Mouse (Mus musculus) intestine, embryonic 15.5 days (tissue): Measurements from ENCODE around the gene Gm45711. TPM values are rescaled to one million over a fixed set of nuclear protein-coding genes. Genes with fewer than 3 reads are reported as not detected.

ENCODE experiments used
- ATAC-seq: fragments of 200-750 bp; cut with Nextera tagmentation; 2 replicates; pipeline ENCODE4 v1.8.0; 2017; ENCODE audit warnings: moderate TSS enrichment, moderate library complexity
- H3K27ac ChIP-seq: fragments of 300-500 bp; sonication (generic); 2 replicates; pipeline ENCODE4 v1.5.1; 2015; ENCODE audit warnings: mild to moderate bottlenecking, inconsistent platforms
- H3K27me3 ChIP-seq: fragments of 300-500 bp; sonication (generic); replicated peaks from 2 replicates; pipeline ENCODE4 v1.6.1; 2015; ENCODE audit warnings: inconsistent platforms
- H3K36me3 ChIP-seq: fragments of 300-500 bp; sonication (generic); 2 replicates; pipeline ENCODE4 v1.6.1; 2015; ENCODE audit warnings: inconsistent platforms
- H3K4me1 ChIP-seq: fragments of 300-500 bp; sonication (generic); replicated peaks from 2 replicates; pipeline ENCODE4 v1.6.1; 2015; ENCODE audit warnings: inconsistent platforms
- H3K4me2 ChIP-seq: fragments of 300-500 bp; sonication (generic); replicated peaks from 2 replicates; pipeline ENCODE4 v1.6.1; 2015; ENCODE audit warnings: mild to moderate bottlenecking, inconsistent platforms
- H3K4me3 ChIP-seq: fragments of 300-500 bp; sonication (generic); replicated peaks from 2 replicates; pipeline ENCODE4 v1.5.1; 2015; ENCODE audit warnings: inconsistent platforms
- H3K9ac ChIP-seq: fragments of 300-500 bp; sonication (generic); 2 replicates; pipeline ENCODE4 v1.6.1; 2015; ENCODE audit warnings: inconsistent platforms
- H3K9me3 ChIP-seq: fragments of 300-500 bp; sonication (generic); 2 replicates; pipeline ENCODE4 v1.6.1; 2016; ENCODE audit warnings: inconsistent platforms
- WGBS: fragments of 180-500 bp; shearing (Covaris S2); methylation state at CpG from one replicate; pipeline ENCODE4 v1.1.7; 2015; 5-methylcytosine and 5-hydroxymethylcytosine counted together
- polyA plus RNA-seq: library from polyadenylated mRNA; unstranded; fragments of >200 nt; fragmentation: Nextera tagmentation; extraction: Ambion mirVana; gene quantifications from 2 replicates; pipeline ENCODE4 v1.2.1, GENCODE M21; 2015

The Gm45711 gene
- polyA plus RNA-seq, 1 experiment from 2014 or later, result not detected

DNA sequence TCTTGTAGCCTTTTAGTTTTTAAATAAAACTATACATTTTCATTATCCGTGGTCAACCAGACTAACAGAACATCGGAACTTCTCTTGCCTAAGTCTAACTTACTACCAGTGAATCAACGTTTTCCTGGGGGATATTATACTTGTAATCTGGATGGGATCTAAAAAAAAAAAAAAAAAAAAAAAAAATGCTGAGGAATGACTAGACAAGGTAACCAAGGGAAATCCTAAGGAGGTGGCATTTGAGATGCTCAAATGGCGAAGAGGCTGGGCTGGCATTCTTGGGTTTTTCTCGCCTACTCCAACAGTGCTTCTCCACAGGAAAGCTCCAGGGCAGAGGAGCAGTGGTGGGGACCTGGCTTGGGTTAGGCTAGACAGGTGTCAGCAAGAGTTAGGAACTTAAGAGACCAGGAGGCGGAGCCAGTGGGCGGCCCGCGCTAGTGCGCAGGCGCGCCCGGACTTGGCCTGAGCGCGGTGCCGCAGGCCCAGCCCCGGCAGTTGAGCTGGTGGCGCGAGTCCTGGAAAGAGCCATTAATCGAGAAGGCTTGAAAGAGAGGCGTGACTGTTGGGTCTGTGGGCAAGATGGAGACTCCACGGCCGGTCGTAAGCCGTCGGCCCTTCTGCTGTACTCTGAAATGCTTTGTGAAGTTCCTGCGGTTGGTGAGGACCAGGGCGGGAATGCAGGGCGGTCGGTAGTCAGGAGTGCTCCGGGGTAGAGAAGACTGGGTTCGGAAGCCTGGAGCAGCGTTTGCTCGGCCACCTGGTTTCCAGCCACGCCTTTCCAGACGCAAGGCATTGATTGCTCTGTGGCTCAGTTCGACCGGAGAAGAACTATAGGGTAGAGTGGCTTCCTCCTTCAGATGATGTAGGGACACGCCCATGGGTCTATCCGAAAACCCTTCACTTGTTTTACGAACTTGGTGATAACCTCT is 59.2 kb downstream of the Gm45711 start, which contains the start of gene Cklf:
Gene Cklf, plus strand, starts transcription at position 423 of the 929 bp plus-strand sequence.
- Histone ChIP-seq H3K27me3 (no peaks in the 10 kb centered on the region), H3K9ac (peak within 1 kb of the TSS; percentile 70), H3K4me3 (peak within 1 kb of the TSS; percentile 60), H3K36me3 (no peaks in the 10 kb centered on the region), H3K4me2 (peak within 1 kb of the TSS; percentile 75), H3K4me1 (peaks cover 12% of the 10 kb centered on the region), H3K9me3 (no peaks in the 10 kb centered on the region), H3K27ac (peak within 1 kb of the TSS; percentile 89)
- peak; percentile 90 for ATAC-seq
- 3% methylated on average over 41 of the region's 41 CpGs for WGBS

DNA sequence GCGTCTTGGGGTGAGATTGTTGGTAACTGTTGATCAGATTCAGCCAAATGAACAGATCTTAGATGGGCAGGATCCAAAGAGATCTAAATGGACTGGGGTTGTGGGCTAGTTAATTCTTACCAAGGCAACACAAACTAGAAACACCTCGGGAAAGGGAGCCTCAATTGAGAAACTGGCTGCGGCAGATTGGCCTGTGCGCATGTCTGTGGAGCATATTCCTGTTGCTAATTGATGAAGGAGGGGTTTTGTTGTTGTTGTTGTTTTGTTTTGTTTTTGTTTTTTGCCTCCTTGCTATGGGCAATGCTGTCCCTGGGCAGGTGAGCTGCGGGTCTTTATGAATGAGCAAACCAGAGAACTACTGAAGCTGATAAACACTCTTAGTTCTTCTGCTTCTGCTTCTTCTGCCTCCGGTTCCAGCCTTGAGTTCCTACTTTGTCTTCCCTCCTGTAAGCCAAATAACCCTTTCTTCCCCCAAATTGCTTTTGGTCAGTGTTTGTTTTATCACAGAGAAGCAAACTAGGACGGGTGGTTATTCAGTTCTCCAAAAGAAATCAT is 60.4 kb downstream of the Gm45711 start:
- WGBS, result 82% methylated on average over 7 of the region's 7 CpGs
- no peak for ATAC-seq
- no peaks in the 10 kb centered on the region for H3K27me3 ChIP-seq
- no peak overlapping the region for H3K4me2 ChIP-seq
- no peaks in the 10 kb centered on the region for H3K36me3 ChIP-seq
- no peak overlapping the region for H3K27ac ChIP-seq
- no peaks in the 10 kb centered on the region for H3K9me3 ChIP-seq
- no peak overlapping the region for H3K4me3 ChIP-seq
- H3K4me1 ChIP-seq, result peaks cover 12% of the 10 kb centered on the region
- H3K9ac ChIP-seq, result no peak overlapping the region

GRCm38 (mm10) chr8:104248276-104248675 is 61.6 kb downstream of the Gm45711 start, which contains the start of gene Tk2:
Tk2 (minus strand) TSS chr8:104248558.
- H3K4me2 ChIP-seq, result peak within 1 kb of the TSS; percentile 84

GRCm38 (mm10) chr8:104247908-104248275 is 62.0 kb downstream of the Gm45711 start:
- no peak overlapping the region for H3K27ac ChIP-seq
- H3K4me1 ChIP-seq, result peaks cover 12% of the 10 kb centered on the region
- peak overlapping the region; percentile 84 for H3K9ac ChIP-seq
- peak; percentile 36 for ATAC-seq
- H3K36me3 ChIP-seq, result no peaks in the 10 kb centered on the region; the same call in 1 of the 2 replicates
- peak overlapping the region; percentile 84 for H3K4me2 ChIP-seq
- no peaks in the 10 kb centered on the region for H3K9me3 ChIP-seq
- H3K4me3 ChIP-seq, result peak overlapping the region; percentile 90
- WGBS, result 4% methylated on average over 11 of the region's 11 CpGs
- H3K27me3 ChIP-seq, result no peaks in the 10 kb centered on the region

More at GRCm38 (mm10) chr8:104248276-104248675, 61.6 kb downstream of the Gm45711 start, which contains the start of gene Tk2:
- no peaks in the 10 kb centered on the region for H3K36me3 ChIP-seq
- 0 out of 2 replicates have a peak within 1 kb of the TSS, but pooled peaks have one; percentile 52 for H3K27ac ChIP-seq
- H3K9ac ChIP-seq, result peak within 1 kb of the TSS; percentile 84
- ATAC-seq, result peak; percentile 89
- peaks cover 12% of the 10 kb centered on the region for H3K4me1 ChIP-seq
- peak within 1 kb of the TSS; percentile 90 for H3K4me3 ChIP-seq
- under 1% methylated on average over 28 of the region's 28 CpGs for WGBS
- H3K9me3 ChIP-seq, result no peaks in the 10 kb centered on the region
- no peaks in the 10 kb centered on the region for H3K27me3 ChIP-seq

DNA sequence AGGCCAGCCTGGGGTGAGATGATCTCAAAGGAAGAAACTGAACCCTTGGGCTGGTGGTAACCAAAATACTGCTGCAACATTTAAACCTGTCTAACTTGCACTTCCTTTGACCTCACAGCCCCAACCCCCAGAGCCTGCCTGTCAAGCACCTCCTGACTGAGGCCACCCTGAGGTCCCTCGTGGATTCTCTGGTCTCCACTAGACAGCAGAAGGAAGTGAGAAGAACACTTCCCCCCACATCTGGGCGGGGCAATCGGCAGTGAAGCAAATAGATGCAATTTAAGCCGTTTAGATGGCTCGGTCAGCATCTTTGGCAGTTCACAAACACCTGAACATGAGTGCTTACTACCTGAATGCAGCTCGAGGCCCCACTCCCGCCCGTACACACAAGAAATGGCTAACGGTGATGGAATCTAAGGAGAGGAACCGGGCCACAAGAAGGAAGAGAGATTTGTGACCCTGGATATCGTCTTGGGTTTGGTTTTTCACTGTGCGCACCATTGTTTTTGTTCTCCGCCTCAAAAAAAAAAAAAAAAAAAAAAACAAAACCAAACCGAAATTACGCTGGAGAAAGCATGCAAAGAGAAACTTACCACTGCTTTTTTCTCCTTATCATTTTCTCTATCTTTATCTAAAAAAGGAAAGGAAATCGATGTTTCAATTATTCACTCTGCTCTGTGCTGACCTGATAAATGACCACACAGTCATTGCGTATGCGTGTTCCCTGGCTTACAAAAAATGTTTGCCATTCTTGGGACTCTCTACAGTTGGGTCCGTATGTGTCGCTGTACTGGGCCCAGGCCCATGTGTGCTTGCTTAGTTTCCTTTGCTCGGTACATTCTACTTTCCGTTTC is 62.6 kb downstream of the Gm45711 start:
- Histone ChIP-seq H3K4me1 (peaks cover 12% of the 10 kb centered on the region), H3K27ac (0 out of 2 replicates have a peak overlapping the region, but pooled peaks have one; percentile 6), H3K27me3 (no peaks in the 10 kb centered on the region), H3K4me3 (peak overlapping the region; percentile 90), H3K36me3 (no peaks in the 10 kb centered on the region; the same call in 1 of the 2 replicates), H3K9me3 (no peaks in the 10 kb centered on the region), H3K9ac (peak overlapping the region; percentile 84), H3K4me2 (peak overlapping the region; percentile 84)
- no peak for ATAC-seq
- WGBS, result 62% methylated on average over 22 of the region's 22 CpGs

- H3K9ac ChIP-seq, result no peak overlapping the region
- WGBS, result 81% methylated on average over 4 of the region's 4 CpGs
- 0 out of 2 replicates have a peak overlapping the region, but pooled peaks have one; percentile 3 for H3K4me2 ChIP-seq
- ATAC-seq, result no peak
- H3K36me3 ChIP-seq, result peaks cover 2% of the 10 kb centered on the region; the same call in 1 of the 2 replicates
- 0 out of 2 replicates have a peak overlapping the region, but pooled peaks have one; percentile 6 for H3K27ac ChIP-seq
- H3K27me3 ChIP-seq, result no peaks in the 10 kb centered on the region
- no peak overlapping the region for H3K4me3 ChIP-seq
- no peaks in the 10 kb centered on the region for H3K9me3 ChIP-seq
- H3K4me1 ChIP-seq, result peaks cover 12% of the 10 kb centered on the region
Observed at GRCm38 (mm10) chr8:104246621-104247020, 63.3 kb downstream of the Gm45711 start.

GRCm38 (mm10) chr8:104242038-104242644 is 67.7 kb downstream of the Gm45711 start:
- H3K27ac ChIP-seq, result no peak overlapping the region
- no peak overlapping the region for H3K9ac ChIP-seq
- ATAC-seq, result 0 out of 2 replicates have a peak, but pooled peaks have one; percentile 8
- peaks cover 5% of the 10 kb centered on the region; the same call in 1 of the 2 replicates for H3K4me1 ChIP-seq
- H3K36me3 ChIP-seq, result peaks cover 19% of the 10 kb centered on the region; the same call in 1 of the 2 replicates
- no peak overlapping the region for H3K4me2 ChIP-seq
- H3K9me3 ChIP-seq, result no peaks in the 10 kb centered on the region
- 69% methylated on average over 12 of the region's 12 CpGs for WGBS
- no peaks in the 10 kb centered on the region for H3K27me3 ChIP-seq
- H3K4me3 ChIP-seq, result no peak overlapping the region

- no peaks in the 10 kb centered on the region for H3K4me1 ChIP-seq
- H3K4me2 ChIP-seq, result no peak overlapping the region
- no peak overlapping the region for H3K27ac ChIP-seq
- H3K27me3 ChIP-seq, result no peaks in the 10 kb centered on the region
- peaks cover 30% of the 10 kb centered on the region; the same call in 1 of the 2 replicates for H3K36me3 ChIP-seq
- H3K4me3 ChIP-seq, result no peak overlapping the region
- 80% methylated on average over 10 of the region's 10 CpGs for WGBS
- H3K9me3 ChIP-seq, result no peaks in the 10 kb centered on the region
- H3K9ac ChIP-seq, result no peak overlapping the region
- ATAC-seq, result no peak
Observed at GRCm38 (mm10) chr8:104239418-104239861, 70.4 kb downstream of the Gm45711 start.

DNA sequence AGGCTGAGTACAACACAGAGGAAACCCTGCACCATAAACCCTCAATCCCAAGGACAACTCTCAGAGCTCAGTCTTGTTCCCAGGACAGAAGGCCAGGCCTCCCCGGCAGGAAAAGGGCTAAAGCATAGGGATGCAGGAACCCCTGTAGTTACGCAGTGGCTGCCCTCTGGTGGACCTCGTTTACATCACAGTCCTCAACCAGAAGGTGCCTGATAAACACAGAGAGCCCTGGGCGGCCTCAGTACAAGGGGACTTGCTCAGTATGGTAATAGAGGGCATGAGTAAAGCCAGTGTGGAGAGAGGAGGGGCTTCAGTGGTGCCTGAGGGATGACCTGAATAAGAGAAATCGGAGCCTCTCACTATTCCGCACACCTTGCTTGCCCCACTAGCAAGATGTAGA is 75.3 kb downstream of the Gm45711 start:
- Histone ChIP-seq H3K9me3 (no peaks in the 10 kb centered on the region), H3K4me1 (no peaks in the 10 kb centered on the region), H3K4me2 (no peak overlapping the region), H3K36me3 (peaks cover 34% of the 10 kb centered on the region; the same call in 1 of the 2 replicates), H3K27me3 (no peaks in the 10 kb centered on the region), H3K27ac (no peak overlapping the region), H3K9ac (no peak overlapping the region), H3K4me3 (no peak overlapping the region)
- 49% methylated on average over 6 of the region's 6 CpGs for WGBS
- peak; percentile 17; the same call in 1 of the 2 replicates for ATAC-seq

- Histone ChIP-seq H3K36me3 (peaks cover 30% of the 10 kb centered on the region), H3K4me2 (no peak overlapping the region)
- 95% methylated on average over 5 of the region's 5 CpGs for WGBS
Observed at GRCm38 (mm10) chr8:104232919-104233318, 77.0 kb downstream of the Gm45711 start.

DNA sequence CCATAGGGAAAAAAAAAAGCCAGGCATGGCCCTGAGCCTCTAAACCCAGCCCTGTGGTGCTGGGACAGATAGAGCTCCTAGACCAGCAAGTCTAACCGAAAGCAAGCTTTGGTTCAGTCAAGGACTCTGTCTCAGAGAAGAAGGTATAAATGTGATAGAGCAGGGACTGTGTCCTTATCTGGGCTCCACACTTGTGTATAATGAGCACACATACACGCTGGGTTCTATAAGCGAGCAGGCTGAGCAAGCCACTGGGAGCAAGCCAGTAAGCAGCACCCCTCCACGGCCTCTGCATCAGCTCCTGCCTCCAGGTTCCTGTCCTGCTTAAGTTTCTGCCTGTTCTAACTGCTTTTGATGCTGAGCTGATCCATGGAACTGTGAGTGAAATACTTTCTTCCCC is 77.8 kb downstream of the Gm45711 start:
- no peak for ATAC-seq
- WGBS, result over 99% methylated on average over 4 of the region's 4 CpGs
- Histone ChIP-seq H3K27ac (no peak overlapping the region), H3K36me3 (peaks cover 36% of the 10 kb centered on the region), H3K9me3 (no peaks in the 10 kb centered on the region), H3K4me2 (no peak overlapping the region), H3K4me3 (no peak overlapping the region), H3K27me3 (no peaks in the 10 kb centered on the region), H3K4me1 (no peaks in the 10 kb centered on the region), H3K9ac (no peak overlapping the region)

More at GRCm38 (mm10) chr8:104232919-104233318, 77.0 kb downstream of the Gm45711 start:
- H3K9ac ChIP-seq, result no peak overlapping the region
- no peaks in the 10 kb centered on the region for H3K9me3 ChIP-seq
- H3K27ac ChIP-seq, result no peak overlapping the region
- H3K4me3 ChIP-seq, result no peak overlapping the region
- no peaks in the 10 kb centered on the region for H3K4me1 ChIP-seq
- ATAC-seq, result no peak
- H3K27me3 ChIP-seq, result no peaks in the 10 kb centered on the region
